Mouse (Mus musculus) adrenal gland, adult (tissue): ENCODE measurements around the gene Slco2a1.

Experiments
- DNase-seq, 2 experiments: peaks; one replicate each; pipeline ENCODE4 v3.0.0; 2022 to 2023; ENCODE audit warnings: low spot score in 1 of 2; ENCODE audit not compliant: inconsistent age in 2 of 2

Gene Slco2a1

DNA sequence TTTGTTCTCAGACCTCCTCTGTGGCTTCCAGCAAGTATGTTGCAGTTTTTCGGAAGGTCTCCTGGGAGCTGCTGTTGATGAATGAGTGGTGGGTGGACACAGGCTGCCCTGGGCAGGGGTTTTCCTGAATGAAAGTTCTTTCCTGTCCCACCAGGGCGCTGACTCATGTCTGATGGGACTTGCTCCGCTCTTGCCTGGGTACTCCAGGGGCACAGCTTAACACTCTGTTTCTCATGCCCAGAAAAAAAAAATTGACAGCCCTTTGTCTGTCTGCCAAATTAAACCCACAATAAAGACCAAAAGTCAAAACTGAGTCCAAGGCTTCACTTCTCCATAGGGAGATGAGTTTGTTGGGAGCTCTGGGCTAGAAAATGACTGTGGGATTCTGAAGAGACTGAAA is 44.9 kb downstream of the Slco2a1 start:
- DNase-seq = no peak

DNA sequence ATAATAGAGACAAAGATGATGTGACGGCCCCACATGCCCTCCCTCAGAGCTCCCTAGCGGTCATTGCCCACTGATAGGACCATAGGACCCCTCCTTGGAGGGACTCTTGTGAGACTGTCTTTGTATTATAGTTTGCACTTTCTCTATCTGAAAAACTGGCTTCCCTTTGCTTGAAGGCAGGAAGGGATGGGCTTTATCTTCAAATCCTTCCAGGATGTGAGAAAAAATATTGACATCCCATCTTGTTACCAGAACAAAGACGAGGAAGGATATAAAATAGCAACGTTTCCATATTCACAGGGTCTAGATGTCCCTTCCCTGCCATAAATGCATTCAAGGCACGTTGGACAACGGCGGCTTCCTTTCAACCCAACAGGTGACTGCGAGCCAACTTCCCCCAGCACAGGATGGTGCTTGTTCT is 48.5 kb downstream of the Slco2a1 start:
- DNase-seq = no peak

DNA sequence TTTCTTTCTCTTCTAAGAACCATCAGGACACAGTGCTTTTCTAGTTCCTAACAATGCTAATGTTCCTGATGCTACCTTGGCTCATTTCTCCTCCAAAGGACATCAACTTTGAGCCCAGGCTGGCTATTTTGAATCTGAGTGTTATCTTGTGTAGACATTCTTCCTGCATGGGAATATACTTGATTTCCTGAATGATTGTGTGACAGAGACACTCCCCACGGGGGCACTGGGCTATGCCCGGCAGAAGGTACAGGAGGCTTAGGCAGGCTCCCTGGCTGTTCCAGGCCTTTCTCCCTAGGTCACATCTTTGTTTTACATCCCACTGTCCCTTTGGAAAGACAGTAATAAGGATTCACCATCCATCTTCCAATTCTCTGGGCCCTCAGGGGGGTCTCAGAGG is 49.8 kb downstream of the Slco2a1 start:
- no peak for DNase-seq

DNA sequence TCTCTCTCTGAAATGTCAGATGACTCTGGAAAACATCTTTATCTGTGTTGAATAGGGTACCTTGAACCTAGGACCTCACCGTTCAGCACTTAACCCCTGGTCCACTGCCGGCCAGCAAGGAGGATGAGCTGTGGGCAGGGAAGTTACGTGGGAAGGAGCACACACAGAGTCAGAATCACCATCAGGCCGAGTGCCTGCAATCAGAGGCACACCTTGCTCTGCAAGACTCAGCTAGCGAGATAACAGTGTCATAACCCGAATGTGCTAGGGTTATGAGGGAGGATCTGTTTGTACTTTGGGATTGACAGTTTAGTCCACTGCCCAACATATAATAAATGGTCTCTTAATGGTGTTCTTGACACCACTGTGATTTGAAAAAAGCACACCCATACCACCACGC is 50.2 kb downstream of the Slco2a1 start:
- no peak for DNase-seq

DNA sequence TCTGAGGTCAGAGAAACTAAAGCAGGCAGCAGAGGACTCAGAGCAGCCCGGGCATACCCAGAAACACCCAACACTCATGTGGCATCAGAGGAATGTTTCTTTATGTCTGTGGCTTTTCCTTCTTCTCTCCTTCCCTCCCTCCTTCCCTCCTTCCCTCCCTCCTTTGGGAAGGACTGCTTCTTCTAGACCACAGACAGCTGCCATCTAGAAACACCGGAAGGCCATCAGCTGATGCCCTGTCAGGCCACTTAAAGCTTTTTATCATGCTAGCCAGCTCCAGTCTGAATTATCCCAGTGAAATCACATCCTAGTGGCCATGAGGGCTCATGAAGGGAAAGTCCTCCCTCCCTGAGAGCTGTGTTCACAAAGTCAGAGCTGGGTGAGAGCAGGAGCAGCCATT is 52.1 kb downstream of the Slco2a1 start:
- DNase-seq = no peak

DNA sequence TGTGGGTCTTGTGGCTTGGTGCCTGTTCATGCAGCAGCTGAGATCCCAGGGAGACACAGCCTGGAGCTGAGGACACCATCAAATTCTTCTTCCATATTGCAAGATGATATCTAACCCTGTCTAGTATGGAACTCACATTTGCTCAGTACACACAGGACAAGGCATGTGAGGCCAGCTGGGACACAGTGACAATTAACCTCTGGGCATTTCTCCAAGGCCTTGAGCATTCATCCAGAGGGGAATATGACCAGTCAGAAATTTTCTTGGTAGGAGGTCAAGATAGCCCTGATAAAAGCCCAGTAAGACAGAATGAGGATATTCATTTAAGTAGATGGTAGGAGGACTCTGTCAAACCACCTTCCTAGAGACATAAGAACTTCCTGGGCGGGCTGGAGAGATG is 56.9 kb downstream of the Slco2a1 start:
- peak in 1 of 2 experiments; percentile 70 for DNase-seq

DNA sequence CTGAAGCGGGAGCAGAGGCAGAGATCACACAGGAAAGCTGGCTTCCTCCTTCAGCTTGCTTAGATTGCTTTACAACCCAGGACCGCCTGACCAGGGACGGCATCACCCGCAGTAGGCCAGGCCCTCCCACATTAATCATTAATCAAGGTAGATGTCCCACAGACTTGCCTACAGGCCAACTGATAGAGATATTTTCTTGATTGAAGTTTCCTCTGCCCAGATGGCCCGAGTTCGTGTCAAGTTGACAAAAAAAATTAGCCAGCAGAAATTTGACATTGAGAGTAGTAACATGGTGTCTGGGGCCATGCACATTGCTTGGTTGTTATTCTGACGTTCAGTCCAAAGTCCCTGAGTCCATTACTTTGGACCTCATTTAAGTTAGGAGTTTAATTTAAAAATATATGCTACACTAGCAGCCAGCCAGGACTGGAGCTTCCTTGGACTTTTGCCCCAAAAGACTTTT is 60.6 kb downstream of the Slco2a1 start:
- DNase-seq = no peak

DNA sequence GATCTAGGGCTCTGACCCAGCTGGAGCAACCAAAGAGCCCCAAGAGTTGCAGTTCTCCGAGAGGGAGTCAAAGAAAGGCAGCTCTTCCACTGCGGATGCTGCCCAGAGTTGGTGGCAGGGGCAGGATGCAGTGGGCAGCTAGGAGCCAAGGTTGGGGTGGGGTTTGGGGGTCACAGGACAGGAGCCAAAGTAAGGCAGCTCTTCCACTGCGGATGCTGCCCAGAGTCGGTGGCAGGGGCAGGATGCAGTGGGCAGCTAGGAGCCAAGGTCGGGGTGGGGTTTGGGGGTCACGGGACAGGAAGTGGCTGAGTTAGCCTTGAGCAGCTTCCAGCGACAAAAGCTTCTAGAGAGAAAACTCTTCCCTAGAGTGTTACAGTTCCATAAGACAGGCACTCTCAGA is 65.3 kb downstream of the Slco2a1 start:
- no peak for DNase-seq

DNA sequence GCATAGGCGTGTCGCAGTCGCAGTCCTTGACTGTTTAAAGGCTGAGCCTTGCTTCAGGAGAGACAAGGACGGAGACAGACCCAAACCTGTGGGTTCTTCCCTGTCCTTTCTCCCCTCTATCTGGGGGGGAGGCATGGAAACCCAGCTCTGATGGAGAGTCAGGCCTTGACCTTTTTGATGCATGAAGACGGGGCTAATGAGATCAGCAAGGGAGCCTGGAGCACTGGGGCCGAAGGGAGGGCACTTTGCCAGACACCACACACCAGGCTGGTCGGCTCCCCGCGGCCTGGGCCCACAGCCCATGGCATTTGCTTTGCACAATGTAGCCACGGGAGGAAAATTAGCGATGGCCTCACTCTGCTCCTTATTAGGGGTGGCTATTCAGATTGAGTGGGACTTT is 66.5 kb downstream of the Slco2a1 start:
- peak; percentile 64 to 86 for DNase-seq

DNA sequence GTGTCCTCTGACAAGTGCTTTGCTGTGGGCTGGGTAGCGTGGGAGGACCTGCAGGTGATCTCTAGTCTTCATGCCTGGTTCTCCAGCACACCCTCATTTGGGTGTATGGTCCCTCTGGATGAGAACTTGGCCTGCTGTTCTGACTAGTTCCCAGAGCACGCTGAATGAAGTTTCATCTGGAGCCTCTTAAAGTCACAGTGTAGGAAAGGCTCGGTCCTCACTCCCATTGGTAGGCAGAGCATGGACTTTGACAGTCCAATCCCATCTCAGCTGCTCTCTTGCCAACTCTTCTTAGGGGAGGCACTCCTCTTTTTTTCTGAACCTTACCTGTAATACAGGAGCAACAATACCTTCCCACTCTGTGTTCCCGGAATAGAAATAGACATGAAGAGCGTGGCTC is 67.7 kb downstream of the Slco2a1 start:
- DNase-seq = no peak

DNA sequence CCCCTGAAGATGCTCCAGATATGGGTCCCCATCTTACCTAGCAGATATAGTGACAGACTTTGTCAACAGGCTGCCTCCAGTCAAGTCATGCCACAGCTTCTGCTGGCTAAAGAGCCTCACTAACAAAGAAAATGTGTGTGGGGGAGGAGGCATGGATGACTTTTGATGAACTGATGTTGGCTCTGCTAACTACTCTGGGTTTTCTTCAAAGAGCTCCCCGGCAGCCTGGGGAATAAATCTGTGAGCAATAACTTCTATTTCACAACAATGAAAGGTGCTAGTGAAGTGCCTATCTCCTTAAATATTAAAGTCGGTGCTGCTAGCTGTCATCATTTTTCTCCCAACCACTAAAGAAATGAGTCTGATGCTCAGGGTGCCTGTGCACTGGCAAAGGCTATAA is 72.0 kb downstream of the Slco2a1 start:
- no peak for DNase-seq

DNA sequence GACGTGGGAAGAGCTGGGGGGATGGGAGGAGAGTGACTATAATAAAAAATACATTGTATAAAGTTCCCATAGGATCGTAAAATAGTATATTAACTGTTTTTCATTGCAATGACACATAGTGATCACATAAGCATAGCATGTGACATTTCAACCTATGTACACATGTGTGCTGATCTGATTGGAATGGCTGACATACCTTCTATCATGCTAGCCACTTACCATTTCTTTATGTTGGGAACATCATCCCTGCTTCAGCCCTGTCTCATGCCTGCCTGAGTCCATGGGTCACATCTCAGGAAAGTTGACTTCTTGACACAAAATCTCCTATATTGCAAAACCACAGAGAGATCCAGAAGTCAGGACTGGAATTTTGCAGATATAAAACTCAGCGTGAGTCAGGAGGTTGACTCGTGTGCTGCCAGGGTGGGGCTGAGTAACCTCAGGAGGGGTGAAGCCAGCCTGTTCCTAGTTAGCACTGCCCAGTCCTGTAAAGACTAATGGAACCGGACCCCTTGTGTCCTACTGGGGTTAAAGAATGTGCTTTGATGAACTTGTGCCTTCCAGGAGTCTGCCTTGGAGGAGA is 73.0 kb downstream of the Slco2a1 start:
- peak in 1 of 2 experiments; percentile 45 for DNase-seq

DNA sequence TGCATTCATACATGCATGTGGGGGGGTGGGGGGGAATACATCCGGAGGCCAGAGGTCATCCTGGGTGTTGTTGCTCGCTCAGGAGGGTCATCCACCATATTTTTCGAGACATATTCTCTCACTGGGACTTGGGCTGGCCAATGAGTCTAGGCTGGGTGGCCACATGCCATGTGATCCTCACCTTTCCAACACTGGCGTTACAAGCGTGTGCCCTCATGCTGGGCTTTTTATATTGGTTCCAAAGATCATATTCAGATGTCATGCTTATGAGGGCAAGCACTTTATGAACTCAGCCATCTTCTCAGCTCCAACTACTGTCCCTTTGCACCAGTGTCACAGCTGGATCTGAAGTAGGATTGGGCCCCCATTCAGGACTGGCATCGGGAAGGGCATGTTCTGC is 75.1 kb downstream of the Slco2a1 start:
- no peak for DNase-seq

DNA sequence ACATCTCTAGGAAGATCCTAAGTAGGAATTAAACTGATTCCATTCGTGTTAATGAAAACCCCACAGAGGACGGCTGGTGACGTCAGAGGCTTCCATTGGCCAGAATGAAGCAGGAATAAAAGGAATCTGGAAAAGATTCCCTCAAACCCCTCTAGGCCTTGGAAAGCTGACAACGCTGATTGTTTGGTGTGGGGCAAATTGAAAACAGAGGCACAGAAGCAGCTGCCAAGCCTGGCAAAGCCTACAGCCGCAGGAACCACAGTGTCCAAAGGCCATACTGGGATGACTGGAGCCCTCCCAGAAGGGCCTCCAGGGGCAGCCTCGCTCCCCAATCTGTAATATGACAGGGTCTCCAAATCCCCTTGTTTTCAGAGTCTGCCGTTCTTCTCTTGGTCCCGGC is 78.3 kb downstream of the Slco2a1 start:
- DNase-seq = no peak

DNA sequence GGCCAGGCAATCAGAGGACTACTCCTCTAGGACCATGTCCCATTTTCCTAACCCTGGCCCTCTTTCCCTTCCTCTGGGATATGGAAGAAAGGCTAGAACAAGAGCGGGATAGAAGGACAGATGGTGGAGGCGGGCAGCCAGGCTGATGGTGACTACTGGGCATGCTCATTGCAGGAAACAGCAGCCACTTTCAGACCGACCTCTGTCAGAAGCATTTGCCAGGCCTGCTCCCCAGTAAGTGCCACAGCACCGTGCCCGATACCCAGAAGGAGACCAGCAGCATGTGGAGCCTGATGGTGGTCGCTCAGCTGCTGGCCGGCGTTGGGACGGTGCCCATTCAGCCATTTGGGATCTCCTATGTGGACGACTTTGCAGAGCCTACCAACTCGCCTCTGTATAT is 79.1 kb downstream of the Slco2a1 start:
- DNase-seq = no peak

DNA sequence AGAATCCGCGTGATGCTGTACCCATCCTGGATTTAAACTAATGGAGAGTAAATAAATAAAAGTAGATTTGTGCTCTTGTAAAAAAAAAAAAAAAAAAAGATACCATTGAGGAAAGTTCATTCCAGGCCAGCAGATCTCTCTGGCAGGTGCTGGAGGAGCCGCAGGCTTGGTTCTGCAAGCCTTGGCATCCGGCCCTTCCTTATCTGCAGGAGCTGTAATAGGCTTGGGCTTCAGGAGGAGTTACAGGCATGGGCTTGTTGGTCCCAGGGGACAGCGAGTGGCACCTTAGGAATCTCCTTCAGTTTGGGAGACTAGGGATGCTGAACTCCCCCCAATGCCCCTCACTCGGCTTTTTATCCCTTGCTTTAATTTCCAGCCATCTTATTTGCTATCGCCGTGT is 80.3 kb downstream of the Slco2a1 start:
- DNase-seq = no peak

DNA sequence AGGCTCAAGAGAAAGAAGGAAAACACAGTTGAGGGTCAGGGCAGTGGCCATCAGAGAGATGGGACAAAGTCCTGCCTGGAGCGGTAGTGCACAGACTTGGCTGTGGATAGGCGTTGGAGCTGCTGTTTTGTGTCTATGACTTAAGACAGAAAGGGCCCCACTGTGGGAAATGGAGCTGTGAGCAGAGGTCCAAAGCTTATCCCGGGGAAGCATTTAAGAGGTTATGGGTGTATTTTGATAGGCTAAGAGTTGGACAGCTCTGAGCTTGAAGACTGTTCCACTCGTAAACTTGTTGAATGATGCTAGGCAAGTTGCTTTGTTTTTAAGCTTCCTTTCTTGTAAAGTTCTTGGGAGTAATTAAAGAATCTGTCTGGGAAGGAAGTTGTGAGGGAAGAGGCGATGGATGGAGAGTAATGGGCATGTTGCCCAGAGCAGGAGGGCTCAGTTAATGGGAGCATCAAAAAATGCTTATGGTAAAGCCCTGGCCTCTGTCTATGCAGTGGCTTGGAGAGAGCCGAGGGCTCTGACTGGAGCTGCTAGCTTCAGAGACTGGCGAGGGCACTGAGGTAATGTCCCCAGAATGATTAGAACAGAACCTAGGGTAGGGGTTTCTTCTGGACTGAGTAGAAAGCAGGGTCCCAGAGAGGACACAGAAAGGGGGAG is 83.2 kb downstream of the Slco2a1 start:
- no peak for DNase-seq

DNA sequence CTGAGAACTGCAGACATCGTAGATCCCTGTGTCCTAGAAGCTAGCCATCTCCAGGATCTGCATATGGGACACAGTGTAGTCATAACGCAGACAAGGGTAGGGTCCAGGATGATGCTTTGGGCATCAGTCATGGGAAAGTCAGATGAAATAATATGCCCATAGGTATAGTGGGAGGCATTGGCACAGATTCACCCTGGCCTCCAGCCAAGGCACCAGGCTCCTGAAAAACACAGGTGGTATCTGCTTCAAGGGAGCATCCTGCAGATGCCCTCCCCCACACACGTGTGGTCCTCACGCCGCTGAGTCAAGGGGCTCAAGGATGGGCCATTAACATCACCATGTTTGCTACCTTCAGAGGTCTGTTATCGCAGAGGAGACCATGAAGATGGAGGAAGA is 83.7 kb downstream of the Slco2a1 start:
- DNase-seq = no peak

DNA sequence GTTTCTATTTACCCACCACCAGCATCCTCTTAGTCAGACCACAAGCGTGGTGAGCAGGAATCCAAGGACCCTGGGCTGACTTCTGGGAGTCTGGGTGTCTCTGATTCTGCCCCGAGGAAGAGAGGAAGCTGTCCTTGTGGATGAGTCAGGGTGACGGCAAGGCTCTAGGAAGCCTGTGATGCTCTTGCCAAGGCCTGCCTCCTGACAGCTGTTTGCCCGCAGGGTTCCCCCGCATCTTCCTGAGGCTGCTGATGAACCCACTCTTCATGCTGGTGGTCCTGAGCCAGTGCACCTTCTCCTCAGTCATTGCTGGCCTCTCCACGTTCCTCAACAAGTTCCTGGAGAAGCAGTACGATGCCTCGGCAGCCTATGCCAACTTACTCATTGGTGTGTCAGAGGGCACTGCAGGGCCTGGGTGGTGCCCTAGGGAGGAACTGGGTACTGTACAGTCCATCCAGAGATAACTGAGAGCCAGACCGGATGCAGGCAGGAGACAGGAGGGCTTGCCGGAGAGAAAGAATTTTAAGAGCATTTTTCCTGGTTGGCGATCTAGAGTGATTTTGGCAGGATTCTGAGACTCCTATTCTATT is 84.5 kb downstream of the Slco2a1 start:
- peak; percentile 66 to 91 for DNase-seq

DNA sequence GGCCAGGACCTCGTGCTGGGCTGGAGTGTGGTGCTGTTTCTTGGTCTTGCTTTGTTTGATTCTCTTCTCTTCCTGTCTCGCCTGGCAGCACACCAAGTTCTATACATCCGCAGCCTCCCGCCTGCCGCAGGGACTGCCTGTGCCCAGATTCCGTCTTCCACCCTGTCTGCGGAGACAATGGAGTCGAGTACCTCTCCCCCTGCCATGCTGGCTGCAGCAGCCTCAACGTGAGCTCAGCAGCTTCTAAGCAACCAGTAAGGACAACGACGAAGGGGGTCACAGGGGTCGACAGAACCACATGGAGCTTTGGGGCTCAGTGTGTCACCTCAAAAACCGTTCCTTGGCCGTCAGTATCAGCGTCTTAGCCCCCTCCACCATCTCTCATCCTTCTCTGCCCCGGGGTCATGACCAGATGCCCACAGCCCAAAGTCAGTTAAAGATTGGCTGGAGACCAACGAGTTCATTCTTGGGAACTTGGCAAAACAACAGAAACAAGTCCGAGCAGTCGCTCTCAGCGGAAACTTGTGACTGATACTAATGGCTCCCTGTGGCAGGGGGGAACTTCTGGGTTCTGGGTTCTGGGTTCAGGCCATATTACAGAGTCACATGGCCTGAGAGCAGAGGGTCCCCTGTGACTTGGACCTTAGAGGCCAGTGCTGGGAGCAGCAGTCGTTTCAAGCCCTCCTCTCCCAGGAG is 88.5 kb downstream of the Slco2a1 start:
- peak; percentile 57 to 70 for DNase-seq

DNA sequence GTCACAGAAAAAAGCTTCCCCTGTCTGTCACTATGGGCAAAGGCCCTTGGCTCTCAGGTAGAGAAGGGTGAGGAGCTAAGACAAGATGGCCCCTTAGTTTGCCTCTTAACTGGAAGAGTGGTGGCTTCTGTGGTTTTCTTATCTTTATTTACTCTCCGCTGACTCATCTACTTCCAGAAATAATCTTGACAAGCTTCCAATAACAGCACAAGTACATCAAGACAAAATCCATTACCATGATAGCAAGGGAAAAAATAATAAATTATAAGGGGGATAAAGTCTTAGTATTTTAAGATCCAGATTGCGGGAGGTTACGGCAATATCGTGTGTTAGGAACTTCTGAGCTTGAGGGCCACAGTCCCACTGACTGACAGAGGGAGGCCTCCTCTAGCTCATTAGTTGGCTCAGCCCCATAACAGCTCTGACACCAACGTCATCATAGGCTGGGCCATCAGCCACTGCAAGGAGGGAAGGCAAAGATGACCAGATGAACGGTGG is 89.7 kb downstream of the Slco2a1 start:
- peak; percentile 40 to 73 for DNase-seq

DNA sequence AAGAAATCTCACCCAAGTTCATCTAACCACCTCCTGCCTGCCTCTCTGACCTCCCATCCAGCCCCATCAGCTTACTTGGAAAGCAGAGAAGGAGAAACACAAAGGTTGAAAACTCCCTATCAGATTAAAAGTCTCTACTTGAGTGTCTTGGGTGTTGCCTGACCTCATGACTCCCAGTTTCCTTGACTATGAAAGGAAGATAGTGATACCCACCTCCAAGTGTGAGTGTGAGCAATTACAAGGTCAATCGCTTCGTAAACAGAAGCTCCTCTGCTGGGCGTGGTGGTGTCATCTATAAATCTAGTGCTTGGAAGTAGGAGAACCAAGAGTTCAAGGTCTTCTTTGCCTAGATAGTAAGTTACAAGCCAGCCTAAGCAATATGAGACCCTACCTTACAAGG is 91.7 kb downstream of the Slco2a1 start:
- DNase-seq = no peak
